Mouse (Mus musculus): ENCODE measurements at regions not wholly inside any gene's neighbourhood (a gene's known extent, or its start where the extent isn't known, plus 50 kb on each side); places are given as distances from the start of the nearest gene placed in this dataset.

GRCm38 (mm10) chr15:61599734-61600133 is 676.9 kb upstream of the A1bg start:
- Histone ChIP-seq H3K4me1 (ENCODE audit: insufficient read depth) (peaks cover 3% of the 10 kb centered on the region; the same call in 1 of the 2 replicates), H3K9me3 (ENCODE audit: low read depth, low read length) (no peaks in the 10 kb centered on the region), H3K4me2 (0 out of 2 replicates have a peak overlapping the region, but pooled peaks have one; percentile 16), H3K27me3 (ENCODE audit: insufficient read depth, low read length) (no peaks in the 10 kb centered on the region), H3K36me3 (ENCODE audit: insufficient read depth) (no peaks in the 10 kb centered on the region), H3K9ac (no peak overlapping the region), H3K27ac (ENCODE audit: low read depth) (peak overlapping the region; percentile 42; the same call in 1 of the 2 replicates), H3K4me3 (ENCODE audit: low read depth, low read length) (no peak overlapping the region)
- peak; percentile 90 for DNase-seq
- peak; percentile 85 for ATAC-seq (ENCODE audit: insufficient read depth)
- WGBS, result 30% methylated on average over 6 of the region's 6 CpGs
- TF ChIP-seq CTCF (IDR thresholded peaks at IDR 0.05; ENCODE audit: low read depth), result no peak

- ATAC-seq (ENCODE audit: insufficient read depth) (no peak), DNase-seq (no peak)
- TF ChIP-seq CTCF (IDR thresholded peaks at IDR 0.05; ENCODE audit: low read depth), result no peak
- no peaks in the 10 kb centered on the region for H3K9me3 ChIP-seq (ENCODE audit: low read depth, low read length)
- no peaks in the 10 kb centered on the region for H3K27me3 ChIP-seq (ENCODE audit: insufficient read depth, low read length)
- WGBS, result 58% methylated on average over 4 of the region's 4 CpGs
- no peak overlapping the region for H3K9ac ChIP-seq
- H3K4me1 ChIP-seq (ENCODE audit: insufficient read depth), result peaks cover 3% of the 10 kb centered on the region; the same call in 1 of the 2 replicates
- no peak overlapping the region for H3K4me2 ChIP-seq
- no peaks in the 10 kb centered on the region for H3K36me3 ChIP-seq (ENCODE audit: insufficient read depth)
- no peak overlapping the region for H3K27ac ChIP-seq (ENCODE audit: low read depth)
- no peak overlapping the region for H3K4me3 ChIP-seq (ENCODE audit: low read depth, low read length)
Observed at GRCm38 (mm10) chr15:61596318-61596717, 673.5 kb upstream of the A1bg start.

GRCm38 (mm10) chr15:61588956-61589355 is 666.1 kb upstream of the A1bg start:
- ATAC-seq (ENCODE audit: insufficient read depth), result no peak
- H3K4me1 ChIP-seq (ENCODE audit: insufficient read depth), result no peaks in the 10 kb centered on the region
- no peak overlapping the region for H3K9ac ChIP-seq
- H3K27me3 ChIP-seq (ENCODE audit: insufficient read depth, low read length), result no peaks in the 10 kb centered on the region
- H3K4me2 ChIP-seq, result no peak overlapping the region
- no peaks in the 10 kb centered on the region for H3K9me3 ChIP-seq (ENCODE audit: low read depth, low read length)
- DNase-seq, result no peak
- H3K36me3 ChIP-seq (ENCODE audit: insufficient read depth), result no peaks in the 10 kb centered on the region
- no peak overlapping the region for H3K4me3 ChIP-seq (ENCODE audit: low read depth, low read length)
- no peak overlapping the region for H3K27ac ChIP-seq (ENCODE audit: low read depth)
- TF ChIP-seq CTCF (IDR thresholded peaks at IDR 0.05; ENCODE audit: low read depth), result no peak
- WGBS, result 67% methylated on average over 5 of the region's 5 CpGs

GRCm38 (mm10) chr15:61582335-61582734 is 659.5 kb upstream of the A1bg start:
- H3K4me1 ChIP-seq (ENCODE audit: insufficient read depth), result no peaks in the 10 kb centered on the region
- H3K27ac ChIP-seq (ENCODE audit: low read depth), result no peak overlapping the region
- H3K9ac ChIP-seq, result no peak overlapping the region
- ATAC-seq (ENCODE audit: insufficient read depth) (no peak), DNase-seq (no peak)
- no peak overlapping the region for H3K4me3 ChIP-seq (ENCODE audit: low read depth, low read length)
- no peak for TF ChIP-seq CTCF (IDR thresholded peaks at IDR 0.05; ENCODE audit: low read depth)
- no peaks in the 10 kb centered on the region for H3K36me3 ChIP-seq (ENCODE audit: insufficient read depth)
- WGBS, result 33% methylated on average over 2 of the region's 2 CpGs
- H3K9me3 ChIP-seq (ENCODE audit: low read depth, low read length), result no peaks in the 10 kb centered on the region
- no peaks in the 10 kb centered on the region for H3K27me3 ChIP-seq (ENCODE audit: insufficient read depth, low read length)
- no peak overlapping the region for H3K4me2 ChIP-seq

GRCm38 (mm10) chr15:61563347-61563746 is 640.5 kb upstream of the A1bg start:
- H3K27ac ChIP-seq (ENCODE audit: low read depth), result no peak overlapping the region
- no peaks in the 10 kb centered on the region for H3K4me1 ChIP-seq (ENCODE audit: insufficient read depth)
- no peaks in the 10 kb centered on the region for H3K27me3 ChIP-seq (ENCODE audit: insufficient read depth, low read length)
- ATAC-seq (ENCODE audit: insufficient read depth) (no peak), DNase-seq (no peak)
- no peak overlapping the region for H3K4me3 ChIP-seq (ENCODE audit: low read depth, low read length)
- TF ChIP-seq CTCF (IDR thresholded peaks at IDR 0.05; ENCODE audit: low read depth), result no peak
- no peak overlapping the region for H3K4me2 ChIP-seq
- H3K9ac ChIP-seq, result no peak overlapping the region
- no peaks in the 10 kb centered on the region for H3K36me3 ChIP-seq (ENCODE audit: insufficient read depth)
- no peaks in the 10 kb centered on the region for H3K9me3 ChIP-seq (ENCODE audit: low read depth, low read length)

GRCm38 (mm10) chr15:61562252-61562651 is 639.4 kb upstream of the A1bg start:
- no peak for ATAC-seq (ENCODE audit: insufficient read depth)
- no peaks in the 10 kb centered on the region for H3K27me3 ChIP-seq (ENCODE audit: insufficient read depth, low read length)
- H3K36me3 ChIP-seq (ENCODE audit: insufficient read depth), result no peaks in the 10 kb centered on the region
- H3K9ac ChIP-seq, result no peak overlapping the region
- H3K27ac ChIP-seq (ENCODE audit: low read depth), result no peak overlapping the region
- no peaks in the 10 kb centered on the region for H3K4me1 ChIP-seq (ENCODE audit: insufficient read depth)
- H3K4me2 ChIP-seq, result no peak overlapping the region
- WGBS, result 11% methylated on average over 2 of the region's 2 CpGs
- TF ChIP-seq CTCF (IDR thresholded peaks at IDR 0.05; ENCODE audit: low read depth), result no peak
- H3K4me3 ChIP-seq (ENCODE audit: low read depth, low read length), result no peak overlapping the region
- H3K9me3 ChIP-seq (ENCODE audit: low read depth, low read length), result no peaks in the 10 kb centered on the region
- DNase-seq, result peak; percentile 37

- ATAC-seq (ENCODE audit: insufficient read depth), result no peak
- 78% methylated on average over 2 of the region's 2 CpGs for WGBS
- H3K27ac ChIP-seq (ENCODE audit: low read depth), result no peak overlapping the region
- no peaks in the 10 kb centered on the region for H3K36me3 ChIP-seq (ENCODE audit: insufficient read depth)
- H3K9me3 ChIP-seq (ENCODE audit: low read depth, low read length), result no peaks in the 10 kb centered on the region
- no peaks in the 10 kb centered on the region for H3K27me3 ChIP-seq (ENCODE audit: insufficient read depth, low read length)
- no peak for DNase-seq
- no peaks in the 10 kb centered on the region for H3K4me1 ChIP-seq (ENCODE audit: insufficient read depth)
- no peak overlapping the region for H3K4me2 ChIP-seq
- no peak overlapping the region for H3K4me3 ChIP-seq (ENCODE audit: low read depth, low read length)
- TF ChIP-seq CTCF (IDR thresholded peaks at IDR 0.05; ENCODE audit: low read depth), result no peak
- no peak overlapping the region for H3K9ac ChIP-seq
Observed at GRCm38 (mm10) chr15:61553908-61554307, 631.1 kb upstream of the A1bg start.

All from lung, embryonic 14.5 days (tissue).